Mouse (Mus musculus): ENCODE results near the gene Rab24.

DNA sequence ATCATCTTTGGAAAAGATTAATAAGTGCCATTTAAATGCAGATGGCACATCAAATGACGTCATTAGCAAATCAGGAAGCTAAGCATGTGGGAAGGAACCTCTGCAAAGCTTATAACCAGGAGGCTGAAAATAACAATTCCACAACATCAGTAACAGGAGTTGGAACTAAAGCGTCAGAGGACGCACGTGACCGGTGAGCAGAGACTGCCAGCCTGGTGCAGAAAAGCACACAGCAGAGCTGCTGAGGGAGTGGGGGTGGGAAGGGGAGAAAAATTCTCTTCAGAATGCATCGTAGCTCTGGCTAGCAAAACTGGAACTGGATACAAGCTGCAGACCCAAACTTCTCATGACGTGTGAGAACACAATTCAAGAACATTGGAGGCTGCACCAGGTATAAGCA is 22.5 kb upstream of the Rab24 start:
- TF ChIP-seq EP300 (IDR thresholded peaks at IDR 0.05; ENCODE audit: low read depth) = no peak
- TF ChIP-seq CTCF (IDR thresholded peaks at IDR 0.05; ENCODE audit: low read depth) = no peak

Data from liver, postnatal 0 days (tissue).